Mouse (Mus musculus): ENCODE data around the gene Etaa1. TPM values are rescaled to one million over a fixed set of nuclear protein-coding genes. Genes with fewer than 3 reads are reported as not detected.

The Etaa1 gene
- polyA plus RNA-seq (2012; rRNA removed; ENCODE audit: low replicate concordance) = 0.93 and 2.1 TPM in 2 replicates

GRCm38 (mm10) chr11:17953231-17954134, at the start of gene Etaa1:
Gene Etaa1, minus strand, starts transcription at chr11:17953875.

